Mouse (Mus musculus) spleen, adult 2 months (tissue): ENCODE measurements at regions not wholly inside any gene's neighbourhood (a gene's known extent, or its start where the extent isn't known, plus 50 kb on each side); places are given as distances from the start of the nearest gene placed in this dataset.

ENCODE experiments used
- CTCF ChIP-seq: fragments of 200-500 bp; IDR thresholded peaks from 2 replicates; pipeline ENCODE4 v1.5.1; 2011; ENCODE audit warnings: mild to moderate bottlenecking, inconsistent platforms; ENCODE audit not compliant: insufficient read depth, insufficient read length, insufficient replicate concordance; ENCODE audit errors: extremely low read depth
- POLR2A ChIP-seq: fragments of 200-500 bp; IDR thresholded peaks from 2 replicates; pipeline ENCODE4 v1.6.1; 2011; ENCODE audit warnings: low read depth, low read length, inconsistent platforms

- TF ChIP-seq POLR2A (no peak), CTCF (no peak)
These were observed 123.0 kb upstream of the Fn1 start for GRCm38 (mm10) chr1:71775865-71776501.
